Mouse (Mus musculus) testis, postnatal 10 days (tissue): Measurements from ENCODE around the gene Col4a5.
A peak's percentile ranks its signal among the peaks of the same experiment; 100 is the strongest.

Experiments
- DNase-seq: peaks from one replicate; pipeline ENCODE4 v3.0.0; 2021; ENCODE audit warnings: low spot score

Gene Col4a5

GRCm38 (mm10) chrX:141475110-141475509 is at the start of gene Col4a5:
Col4a5 (plus strand) TSS chrX:141475385.
- DNase-seq: peak; percentile 70

- DNase-seq: no peak
Observed at GRCm38 (mm10) chrX:141436780-141437179, 38.4 kb upstream of the Col4a5 start.

GRCm38 (mm10) chrX:141439423-141439822 is 35.8 kb upstream of the Col4a5 start:
- no peak for DNase-seq

GRCm38 (mm10) chrX:141447936-141448335 is 27.2 kb upstream of the Col4a5 start:
- no peak for DNase-seq

GRCm38 (mm10) chrX:141473470-141474302 is 1.5 kb upstream of the Col4a5 start, which contains the start of gene Col4a6:
Col4a6 (minus strand) TSS chrX:141474076.
- peak; percentile 41 for DNase-seq

- peak; percentile 35 for DNase-seq
Observed at GRCm38 (mm10) chrX:141475566-141476327, 562 bp downstream of the Col4a5 start.

- DNase-seq: no peak
Observed at GRCm38 (mm10) chrX:141494545-141494944, 19.4 kb downstream of the Col4a5 start.

- DNase-seq: no peak
Observed at GRCm38 (mm10) chrX:141503125-141503524, 27.9 kb downstream of the Col4a5 start.

- no peak for DNase-seq
Observed at GRCm38 (mm10) chrX:141533447-141533846, 58.3 kb downstream of the Col4a5 start.

GRCm38 (mm10) chrX:141547471-141547870 is 72.3 kb downstream of the Col4a5 start:
- no peak for DNase-seq

- no peak for DNase-seq
Observed at GRCm38 (mm10) chrX:141590242-141590641, 115.1 kb downstream of the Col4a5 start.

- peak; percentile 42 for DNase-seq
Observed at GRCm38 (mm10) chrX:141721725-141722124, 246.5 kb downstream of the Col4a5 start.

GRCm38 (mm10) chrX:141723936-141724335 is 248.8 kb downstream of the Col4a5 start:
- DNase-seq: peak; percentile 31

GRCm38 (mm10) chrX:141724391-141724891 is 249.3 kb downstream of the Col4a5 start:
- DNase-seq: no peak

GRCm38 (mm10) chrX:141724937-141725918 is 250.0 kb downstream of the Col4a5 start, which contains the start of gene Irs4:
Irs4 (minus strand) TSS chrX:141725263.
- peak; percentile 40 for DNase-seq

GRCm38 (mm10) chrX:141729570-141729969 is 254.4 kb downstream of the Col4a5 start:
- DNase-seq: no peak
